Mouse (Mus musculus): ENCODE results near the gene Stx5a. TPM values are rescaled to one million over a fixed set of nuclear protein-coding genes. Genes with fewer than 3 reads are reported as not detected.

The Stx5a gene
- polyA plus RNA-seq, 1 experiment from 2014 or later: 122 TPM

DNA sequence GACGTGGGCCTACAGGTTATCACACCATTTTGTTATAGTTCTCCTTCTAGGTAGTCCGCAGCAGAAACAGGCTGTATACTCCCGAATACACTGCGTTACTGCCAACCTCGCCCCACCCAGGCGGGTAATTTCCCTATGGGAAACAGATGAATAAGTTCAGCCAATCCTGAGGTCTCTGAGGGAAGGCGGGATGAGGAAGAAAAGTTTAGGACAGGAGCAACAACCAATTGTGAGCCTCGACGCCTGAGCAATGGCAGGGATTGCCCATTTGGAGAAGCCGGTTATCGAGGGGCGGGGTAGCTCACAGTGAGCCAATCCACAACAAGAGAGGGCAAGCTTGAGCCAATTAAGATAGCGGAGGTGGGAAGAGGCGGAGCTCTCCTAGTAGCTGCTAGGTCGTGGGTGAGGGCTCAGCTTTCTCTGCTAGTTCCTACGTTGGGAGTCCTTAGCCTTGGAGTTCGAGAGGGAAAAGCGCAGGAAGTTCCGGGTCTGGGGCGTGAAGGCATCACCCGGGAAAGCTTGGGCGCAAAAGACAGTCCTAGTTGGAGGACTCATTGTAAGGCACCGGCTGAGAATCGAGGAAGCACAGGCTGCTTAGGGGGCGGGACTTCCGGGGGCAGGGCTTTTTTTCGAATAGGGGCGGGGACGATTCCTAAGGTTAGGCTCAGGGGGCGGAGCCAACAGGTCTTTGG is 61.1 kb downstream of the Stx5a start, which contains the start of gene Zbtb3:
Zbtb3 (plus strand) TSS at position 426 of the 692 bp plus-strand sequence.
- Histone ChIP-seq H3K9ac (peak within 1 kb of the TSS; percentile 55), H3K9me3 (ENCODE audit: low read depth, low read length) (no peaks in the 10 kb centered on the region), H3K4me2 (peak within 1 kb of the TSS; percentile 85), H3K36me3 (ENCODE audit: insufficient read depth) (peaks cover 29% of the 10 kb centered on the region), H3K27ac (ENCODE audit: low read depth) (peak within 1 kb of the TSS; percentile 88), H3K27me3 (ENCODE audit: insufficient read depth, low read length) (no peaks in the 10 kb centered on the region), H3K4me3 (ENCODE audit: low read depth, low read length) (peak within 1 kb of the TSS; percentile 60), H3K4me1 (ENCODE audit: insufficient read depth) (0 out of 2 replicates have a peak, but pooled peaks cover 3% of the 10 kb centered on the region)
- under 1% methylated on average over 30 of the region's 30 CpGs for WGBS
- ATAC-seq (ENCODE audit: insufficient read depth): peak; percentile 97
- no peak for TF ChIP-seq CTCF (IDR thresholded peaks at IDR 0.05; ENCODE audit: low read depth)
- peak; percentile 97 for DNase-seq

GRCm38 (mm10) chr19:8803204-8803780 is 62.1 kb downstream of the Stx5a start:
- Histone ChIP-seq H3K36me3 (ENCODE audit: insufficient read depth) (peaks cover 38% of the 10 kb centered on the region), H3K9me3 (ENCODE audit: low read depth, low read length) (no peaks in the 10 kb centered on the region), H3K27me3 (ENCODE audit: insufficient read depth, low read length) (no peaks in the 10 kb centered on the region), H3K9ac (0 out of 2 replicates have a peak overlapping the region, but pooled peaks have one; percentile 0), H3K4me1 (ENCODE audit: insufficient read depth) (0 out of 2 replicates have a peak, but pooled peaks cover 3% of the 10 kb centered on the region), H3K4me3 (ENCODE audit: low read depth, low read length) (peak overlapping the region; percentile 60), H3K27ac (ENCODE audit: low read depth) (peak overlapping the region; percentile 88; the same call in 1 of the 2 replicates), H3K4me2 (peak overlapping the region; percentile 85)
- no peak for TF ChIP-seq CTCF (IDR thresholded peaks at IDR 0.05; ENCODE audit: low read depth)
- DNase-seq: no peak
- WGBS: 90% methylated on average over 9 of the region's 9 CpGs
- no peak for ATAC-seq (ENCODE audit: insufficient read depth)

GRCm38 (mm10) chr19:8803879-8804660 is 62.9 kb downstream of the Stx5a start:
- Histone ChIP-seq H3K9ac (no peak overlapping the region), H3K9me3 (ENCODE audit: low read depth, low read length) (no peaks in the 10 kb centered on the region), H3K27ac (ENCODE audit: low read depth) (no peak overlapping the region), H3K27me3 (ENCODE audit: insufficient read depth, low read length) (no peaks in the 10 kb centered on the region), H3K36me3 (ENCODE audit: insufficient read depth) (peaks cover 46% of the 10 kb centered on the region), H3K4me2 (no peak overlapping the region), H3K4me3 (ENCODE audit: low read depth, low read length) (no peak overlapping the region), H3K4me1 (ENCODE audit: insufficient read depth) (0 out of 2 replicates have a peak, but pooled peaks cover 3% of the 10 kb centered on the region)
- TF ChIP-seq CTCF (IDR thresholded peaks at IDR 0.05; ENCODE audit: low read depth): no peak
- ATAC-seq (ENCODE audit: insufficient read depth) (no peak), DNase-seq (no peak)
- WGBS: 85% methylated on average over 11 of the region's 11 CpGs

Small RNA genes within 50 kb of the gene (microRNA-seq; reads per million reads assigned to microRNA genes)
- gene Mir6992 (ENCODE audit: borderline number of aligned reads): not detected

Other genes starting within 250 kb of the Stx5a start
- gene Slc22a8, start 150.2 kb upstream of the Stx5a start, polyA plus RNA-seq (2014; fragmentation: Nextera tagmentation; extraction: Ambion mirVana): not detected in 2 replicates
- not detected in 2 replicates for gene Slc22a6, start 123.4 kb upstream of the Stx5a start, polyA plus RNA-seq (2014; fragmentation: Nextera tagmentation; extraction: Ambion mirVana)
- 0.05 and 0.08 TPM in 2 replicates for gene Chrm1, start 77.6 kb upstream of the Stx5a start, polyA plus RNA-seq (2014; fragmentation: Nextera tagmentation; extraction: Ambion mirVana)
- 85.0 and 89.1 TPM in 2 replicates for gene Slc3a2, start 18.0 kb upstream of the Stx5a start, polyA plus RNA-seq (2014; fragmentation: Nextera tagmentation; extraction: Ambion mirVana)
- gene Wdr74, start 5.6 kb upstream of the Stx5a start, polyA plus RNA-seq (2014; fragmentation: Nextera tagmentation; extraction: Ambion mirVana): 83.4 and 88.0 TPM in 2 replicates
- 1.2 and 2.3 TPM in 2 replicates for gene 1700092M07Rik, start 695 bp upstream of the Stx5a start, polyA plus RNA-seq (2014; fragmentation: Nextera tagmentation; extraction: Ambion mirVana)
- gene Nxf1, start 15.7 kb downstream of the Stx5a start, polyA plus RNA-seq (2014; fragmentation: Nextera tagmentation; extraction: Ambion mirVana): 195 and 197 TPM in 2 replicates
- 166 and 207 TPM in 2 replicates for gene Tmem223, start 29.6 kb downstream of the Stx5a start, polyA plus RNA-seq (2014; fragmentation: Nextera tagmentation; extraction: Ambion mirVana)
- 67.7 and 72.3 TPM in 2 replicates for gene Tmem179b, start 33.1 kb downstream of the Stx5a start, polyA plus RNA-seq (2014; fragmentation: Nextera tagmentation; extraction: Ambion mirVana)
- 21.5 and 24.7 TPM in 2 replicates for gene Taf6l, start 45.0 kb downstream of the Stx5a start, polyA plus RNA-seq (2014; fragmentation: Nextera tagmentation; extraction: Ambion mirVana)
- gene Polr2g, start 57.2 kb downstream of the Stx5a start, polyA plus RNA-seq (2014; fragmentation: Nextera tagmentation; extraction: Ambion mirVana): 162 and 163 TPM in 2 replicates
- 6.1 and 6.6 TPM in 2 replicates for gene Zbtb3, start 61.1 kb downstream of the Stx5a start, polyA plus RNA-seq (2014; fragmentation: Nextera tagmentation; extraction: Ambion mirVana)
- 53.7 and 55.7 TPM in 2 replicates for gene Ttc9c, start 77.9 kb downstream of the Stx5a start, polyA plus RNA-seq (2014; fragmentation: Nextera tagmentation; extraction: Ambion mirVana)
- gene Hnrnpul2, start 78.6 kb downstream of the Stx5a start, polyA plus RNA-seq (2014; fragmentation: Nextera tagmentation; extraction: Ambion mirVana): 7.9 and 8.3 TPM in 2 replicates
- gene AC129217.1, start 88.4 kb downstream of the Stx5a start, polyA plus RNA-seq (2014; fragmentation: Nextera tagmentation; extraction: Ambion mirVana): not detected in 2 replicates
- gene Bscl2, start 96.1 kb downstream of the Stx5a start, polyA plus RNA-seq (2014; fragmentation: Nextera tagmentation; extraction: Ambion mirVana): 38.4 and 42.5 TPM in 2 replicates
- 1.2 and 2.1 TPM in 2 replicates for gene Gng3, start 97.8 kb downstream of the Stx5a start, polyA plus RNA-seq (2014; fragmentation: Nextera tagmentation; extraction: Ambion mirVana)
- gene Lrrn4cl, start 109.4 kb downstream of the Stx5a start, polyA plus RNA-seq (2014; fragmentation: Nextera tagmentation; extraction: Ambion mirVana): 0.83 and 0.96 TPM in 2 replicates
- gene Ubxn1, start 130.1 kb downstream of the Stx5a start, polyA plus RNA-seq (2014; fragmentation: Nextera tagmentation; extraction: Ambion mirVana): 149 and 152 TPM in 2 replicates
- 51.9 and 53.9 TPM in 2 replicates for gene Uqcc3, start 139.5 kb downstream of the Stx5a start, polyA plus RNA-seq (2014; fragmentation: Nextera tagmentation; extraction: Ambion mirVana)
- 72.1 and 78.8 TPM in 2 replicates for gene Lbhd1, start 142.3 kb downstream of the Stx5a start, polyA plus RNA-seq (2014; fragmentation: Nextera tagmentation; extraction: Ambion mirVana)
- gene Gm49403, start 142.5 kb downstream of the Stx5a start, polyA plus RNA-seq (2014; fragmentation: Nextera tagmentation; extraction: Ambion mirVana): not detected in 2 replicates
- 92.0 and 93.3 TPM in 2 replicates for gene 1810009A15Rik, start 147.4 kb downstream of the Stx5a start, polyA plus RNA-seq (2014; fragmentation: Nextera tagmentation; extraction: Ambion mirVana)
- 0.37 TPM in 1 of 2 replicates, not detected in the other for gene Gm49416, start 147.5 kb downstream of the Stx5a start, polyA plus RNA-seq (2014; fragmentation: Nextera tagmentation; extraction: Ambion mirVana)
- 43.1 and 46.5 TPM in 2 replicates for gene Ints5, start 151.6 kb downstream of the Stx5a start, polyA plus RNA-seq (2014; fragmentation: Nextera tagmentation; extraction: Ambion mirVana)
- 112 and 121 TPM in 2 replicates for gene Ganab, start 156.7 kb downstream of the Stx5a start, polyA plus RNA-seq (2014; fragmentation: Nextera tagmentation; extraction: Ambion mirVana)
- gene B3gat3, start 179.0 kb downstream of the Stx5a start, polyA plus RNA-seq (2014; fragmentation: Nextera tagmentation; extraction: Ambion mirVana): 34.5 and 37.8 TPM in 2 replicates
- 0.73 and 1.3 TPM in 2 replicates for gene Rom1, start 187.9 kb downstream of the Stx5a start, polyA plus RNA-seq (2014; fragmentation: Nextera tagmentation; extraction: Ambion mirVana)
- 19.0 and 19.5 TPM in 2 replicates for gene Eml3, start 188.1 kb downstream of the Stx5a start, polyA plus RNA-seq (2014; fragmentation: Nextera tagmentation; extraction: Ambion mirVana)
- 44.0 and 52.1 TPM in 2 replicates for gene Mta2, start 200.5 kb downstream of the Stx5a start, polyA plus RNA-seq (2014; fragmentation: Nextera tagmentation; extraction: Ambion mirVana)
- 27.4 and 28.4 TPM in 2 replicates for gene Tut1, start 212.4 kb downstream of the Stx5a start, polyA plus RNA-seq (2014; fragmentation: Nextera tagmentation; extraction: Ambion mirVana)
- gene Eef1g, start 225.6 kb downstream of the Stx5a start, polyA plus RNA-seq (2014; fragmentation: Nextera tagmentation; extraction: Ambion mirVana): 480 and 516 TPM in 2 replicates
- gene Ahnak, start 247.9 kb downstream of the Stx5a start, polyA plus RNA-seq (2014; fragmentation: Nextera tagmentation; extraction: Ambion mirVana): 14.9 and 15.8 TPM in 2 replicates

Data from lung, embryonic 14.5 days (tissue).